Mouse (Mus musculus) neural tube, embryonic 12.5 days (tissue): ENCODE results near the gene Dnaja3. TPM values are rescaled to one million over a fixed set of nuclear protein-coding genes. Genes with fewer than 3 reads are reported as not detected.

Experiments
- ATAC-seq: fragments of 200-750 bp; cut with Nextera tagmentation; 2 replicates; pipeline ENCODE4 v1.8.0; 2017; ENCODE audit warnings: low read depth, mild to moderate bottlenecking, moderate TSS enrichment, moderate library complexity; ENCODE audit not compliant: low FRiP score
- H3K27ac ChIP-seq: fragments of 300-500 bp; sonication (generic); 2 replicates; pipeline ENCODE4 v1.5.1; 2016
- H3K27me3 ChIP-seq: fragments of 300-500 bp; sonication (generic); replicated peaks from 2 replicates; pipeline ENCODE4 v1.6.1; 2016; ENCODE audit warnings: mild to moderate bottlenecking
- H3K36me3 ChIP-seq: fragments of 300-500 bp; sonication (generic); 2 replicates; pipeline ENCODE4 v1.6.1; 2016; ENCODE audit warnings: mild to moderate bottlenecking
- H3K4me1 ChIP-seq: fragments of 300-500 bp; sonication (generic); 2 replicates; pipeline ENCODE4 v1.6.1; 2016
- H3K4me2 ChIP-seq: fragments of 300-500 bp; sonication (generic); replicated peaks from 2 replicates; pipeline ENCODE4 v1.6.1; 2016; ENCODE audit warnings: mild to moderate bottlenecking
- H3K4me3 ChIP-seq: fragments of 300-500 bp; sonication (generic); 2 replicates; pipeline ENCODE4 v1.5.1; 2016
- H3K9ac ChIP-seq: fragments of 300-500 bp; sonication (generic); 2 replicates; pipeline ENCODE4 v1.6.1; 2016; ENCODE audit warnings: mild to moderate bottlenecking
- H3K9me3 ChIP-seq: fragments of 300-500 bp; sonication (generic); 2 replicates; pipeline ENCODE4 v1.6.1; 2016; ENCODE audit warnings: mild to moderate bottlenecking
- WGBS: fragments of 180-500 bp; shearing (Covaris S2); methylation state at CpG from one replicate; pipeline ENCODE4 v1.1.7; 2016; 5-methylcytosine and 5-hydroxymethylcytosine counted together
- polyA plus RNA-seq: library from polyadenylated mRNA; unstranded; fragments of >200 nt; fragmentation: Nextera tagmentation; extraction: Ambion mirVana; gene quantifications from 2 replicates; pipeline ENCODE4 v1.2.1, GENCODE M21; 2016

The Dnaja3 gene
- polyA plus RNA-seq, 1 experiment from 2014 or later: 51.5 TPM

GRCm38 (mm10) chr16:4634681-4635080, 5.1 kb upstream of the Dnaja3 start:
- no peak for ATAC-seq
- 87% methylated on average over 9 of the region's 9 CpGs for WGBS
- Histone ChIP-seq H3K9ac (no peak overlapping the region), H3K4me2 (no peak overlapping the region), H3K27ac (no peak overlapping the region), H3K36me3 (peaks cover 27% of the 10 kb centered on the region), H3K4me3 (no peak overlapping the region), H3K9me3 (no peaks in the 10 kb centered on the region), H3K4me1 (no peaks in the 10 kb centered on the region), H3K27me3 (no peaks in the 10 kb centered on the region)

GRCm38 (mm10) chr16:4635760-4636159, 4.0 kb upstream of the Dnaja3 start:
- peaks cover 9% of the 10 kb centered on the region for H3K4me1 ChIP-seq
- H3K9me3 ChIP-seq: no peaks in the 10 kb centered on the region
- no peaks in the 10 kb centered on the region for H3K27me3 ChIP-seq
- 81% methylated on average over 4 of the region's 4 CpGs for WGBS
- peaks cover 27% of the 10 kb centered on the region for H3K36me3 ChIP-seq
- no peak for ATAC-seq
- no peak overlapping the region for H3K9ac ChIP-seq
- H3K27ac ChIP-seq: no peak overlapping the region
- no peak overlapping the region for H3K4me2 ChIP-seq
- H3K4me3 ChIP-seq: no peak overlapping the region

- H3K4me3 ChIP-seq: no peak overlapping the region
- no peak overlapping the region for H3K4me2 ChIP-seq
- H3K4me1 ChIP-seq: peaks cover 32% of the 10 kb centered on the region
- ATAC-seq: no peak
- no peaks in the 10 kb centered on the region for H3K9me3 ChIP-seq
- H3K9ac ChIP-seq: no peak overlapping the region
- no peaks in the 10 kb centered on the region for H3K27me3 ChIP-seq
- H3K36me3 ChIP-seq: peaks cover 8% of the 10 kb centered on the region; the same call in 1 of the 2 replicates
- 88% methylated on average over 3 of the region's 3 CpGs for WGBS
- H3K27ac ChIP-seq: no peak overlapping the region
Observed at GRCm38 (mm10) chr16:4638891-4639390, 848 bp upstream of the Dnaja3 start.

- H3K27ac ChIP-seq: peak overlapping the region; percentile 29; the same call in 1 of the 2 replicates
- 6% methylated on average over 17 of the region's 17 CpGs for WGBS
- H3K9ac ChIP-seq: peak overlapping the region; percentile 62
- no peaks in the 10 kb centered on the region for H3K27me3 ChIP-seq
- peaks cover 33% of the 10 kb centered on the region for H3K4me1 ChIP-seq
- ATAC-seq: peak; percentile 41
- H3K36me3 ChIP-seq: peaks cover 3% of the 10 kb centered on the region; the same call in 1 of the 2 replicates
- H3K4me2 ChIP-seq: peak overlapping the region; percentile 90
- H3K9me3 ChIP-seq: no peaks in the 10 kb centered on the region
- peak overlapping the region; percentile 57 for H3K4me3 ChIP-seq
Observed at GRCm38 (mm10) chr16:4640267-4641005, 647 bp downstream of the Dnaja3 start.

GRCm38 (mm10) chr16:4641119-4641838, 1.5 kb downstream of the Dnaja3 start:
- no peaks in the 10 kb centered on the region for H3K27me3 ChIP-seq
- H3K9me3 ChIP-seq: no peaks in the 10 kb centered on the region
- no peak overlapping the region for H3K27ac ChIP-seq
- ATAC-seq: no peak
- peaks cover 33% of the 10 kb centered on the region for H3K4me1 ChIP-seq
- peaks cover 7% of the 10 kb centered on the region; the same call in 1 of the 2 replicates for H3K36me3 ChIP-seq
- H3K4me2 ChIP-seq: peak overlapping the region; percentile 90
- H3K4me3 ChIP-seq: peak overlapping the region; percentile 57
- no peak overlapping the region for H3K9ac ChIP-seq
- 44% methylated on average over 3 of the region's 3 CpGs for WGBS

DNA sequence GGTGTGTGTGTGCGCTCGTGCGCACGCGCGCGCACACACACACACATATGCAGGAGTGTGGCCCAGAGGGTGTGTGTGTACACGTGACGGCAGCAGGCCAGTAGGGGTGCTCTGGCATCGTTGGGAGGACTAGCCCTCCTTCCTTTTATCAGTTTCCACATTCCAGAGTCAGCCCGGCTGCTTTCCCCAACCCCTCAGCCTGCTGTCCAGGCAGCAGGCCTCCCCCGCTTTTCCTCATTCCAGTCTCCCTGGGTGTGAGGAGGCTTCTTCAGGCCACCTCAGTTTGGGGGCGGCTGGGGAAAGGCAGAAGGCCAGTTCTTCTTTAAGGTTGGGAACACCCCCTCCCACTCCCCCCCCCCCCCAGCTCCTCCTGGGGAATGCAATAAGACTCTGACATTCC, 2.4 kb downstream of the Dnaja3 start:
- peaks cover 38% of the 10 kb centered on the region for H3K4me1 ChIP-seq
- H3K4me3 ChIP-seq: no peak overlapping the region
- ATAC-seq: no peak
- 42% methylated on average over 13 of the region's 13 CpGs for WGBS
- H3K27ac ChIP-seq: no peak overlapping the region
- H3K4me2 ChIP-seq: peak overlapping the region; percentile 90
- H3K9ac ChIP-seq: peak overlapping the region; percentile 21; the same call in 1 of the 2 replicates
- H3K27me3 ChIP-seq: no peaks in the 10 kb centered on the region
- H3K36me3 ChIP-seq: peaks cover 7% of the 10 kb centered on the region; the same call in 1 of the 2 replicates
- H3K9me3 ChIP-seq: no peaks in the 10 kb centered on the region

DNA sequence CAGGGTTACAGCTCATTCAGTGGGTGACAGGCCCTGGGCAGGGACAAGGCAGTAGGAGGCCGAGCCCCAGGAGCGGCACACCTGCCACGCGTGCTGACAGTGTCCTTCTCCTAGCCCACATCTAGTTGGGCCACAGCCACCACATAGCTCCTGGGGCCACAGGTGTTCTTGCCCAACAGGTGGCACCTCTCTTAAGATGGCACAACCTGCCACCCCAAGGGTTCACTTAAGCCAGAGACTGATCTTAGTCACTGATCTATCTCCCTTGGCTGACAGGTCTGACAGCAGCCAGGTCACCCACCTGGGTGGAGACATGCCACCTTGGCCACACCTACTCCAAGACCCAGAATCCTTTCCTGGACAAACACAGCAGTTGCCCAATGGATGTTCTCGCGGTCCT, 3.1 kb downstream of the Dnaja3 start:
- H3K27ac ChIP-seq: no peak overlapping the region
- ATAC-seq: no peak
- H3K4me2 ChIP-seq: peak overlapping the region; percentile 90
- H3K9ac ChIP-seq: no peak overlapping the region
- H3K4me1 ChIP-seq: peaks cover 39% of the 10 kb centered on the region
- H3K4me3 ChIP-seq: no peak overlapping the region
- H3K36me3 ChIP-seq: peaks cover 12% of the 10 kb centered on the region; the same call in 1 of the 2 replicates
- 87% methylated on average over 6 of the region's 6 CpGs for WGBS
- H3K27me3 ChIP-seq: no peaks in the 10 kb centered on the region
- H3K9me3 ChIP-seq: no peaks in the 10 kb centered on the region

- no peaks in the 10 kb centered on the region for H3K9me3 ChIP-seq
- H3K9ac ChIP-seq: no peak overlapping the region
- H3K4me3 ChIP-seq: no peak overlapping the region
- H3K27ac ChIP-seq: no peak overlapping the region
- 88% methylated on average over 11 of the region's 11 CpGs for WGBS
- ATAC-seq: no peak
- no peaks in the 10 kb centered on the region for H3K27me3 ChIP-seq
- H3K4me2 ChIP-seq: no peak overlapping the region
- H3K4me1 ChIP-seq: peaks cover 39% of the 10 kb centered on the region
- peaks cover 21% of the 10 kb centered on the region for H3K36me3 ChIP-seq
Observed at GRCm38 (mm10) chr16:4643670-4644419, 4.1 kb downstream of the Dnaja3 start.

DNA sequence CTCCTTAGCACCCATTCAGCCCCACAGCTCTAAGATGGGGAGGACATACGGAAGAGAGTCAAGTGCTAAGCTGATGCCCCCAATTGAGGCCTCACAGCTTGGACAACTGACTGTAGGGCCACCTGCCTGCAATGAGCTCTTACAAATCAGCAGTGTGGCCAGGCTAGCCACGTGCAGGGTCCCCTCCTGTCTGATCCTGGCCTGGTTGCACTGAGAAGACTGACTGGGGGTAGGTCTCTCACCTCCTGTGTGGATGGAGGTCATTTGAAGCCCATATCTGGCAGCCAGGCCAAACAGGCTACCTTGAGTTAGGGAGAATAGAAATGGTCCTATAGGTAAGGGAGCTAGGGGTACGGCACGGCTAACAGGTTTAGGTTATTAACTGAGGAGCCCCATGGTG, 6.1 kb downstream of the Dnaja3 start:
- WGBS: 81% methylated on average over 4 of the region's 4 CpGs
- H3K4me1 ChIP-seq: peaks cover 30% of the 10 kb centered on the region
- no peaks in the 10 kb centered on the region for H3K27me3 ChIP-seq
- H3K36me3 ChIP-seq: peaks cover 39% of the 10 kb centered on the region
- H3K27ac ChIP-seq: no peak overlapping the region
- H3K4me3 ChIP-seq: no peak overlapping the region
- no peaks in the 10 kb centered on the region for H3K9me3 ChIP-seq
- H3K4me2 ChIP-seq: no peak overlapping the region
- no peak overlapping the region for H3K9ac ChIP-seq
- no peak for ATAC-seq

GRCm38 (mm10) chr16:4646831-4647230, 7.0 kb downstream of the Dnaja3 start:
- Histone ChIP-seq H3K9me3 (no peaks in the 10 kb centered on the region), H3K27me3 (no peaks in the 10 kb centered on the region), H3K4me2 (no peak overlapping the region), H3K9ac (no peak overlapping the region), H3K27ac (no peak overlapping the region), H3K36me3 (peaks cover 46% of the 10 kb centered on the region), H3K4me3 (no peak overlapping the region), H3K4me1 (peaks cover 23% of the 10 kb centered on the region)
- no peak for ATAC-seq
- WGBS: 87% methylated on average over 4 of the region's 4 CpGs

- peaks cover 54% of the 10 kb centered on the region for H3K36me3 ChIP-seq
- no peak overlapping the region for H3K27ac ChIP-seq
- H3K9ac ChIP-seq: no peak overlapping the region
- 77% methylated on average over 13 of the region's 13 CpGs for WGBS
- ATAC-seq: no peak
- no peak overlapping the region for H3K4me3 ChIP-seq
- H3K9me3 ChIP-seq: no peaks in the 10 kb centered on the region
- peaks cover 19% of the 10 kb centered on the region for H3K4me1 ChIP-seq
- H3K27me3 ChIP-seq: no peaks in the 10 kb centered on the region
- no peak overlapping the region for H3K4me2 ChIP-seq
Observed at GRCm38 (mm10) chr16:4647651-4648141, 7.9 kb downstream of the Dnaja3 start.
